Mouse (Mus musculus) neural tube, embryonic 11.5 days (tissue): Measurements from ENCODE around the gene Chrnd. TPM values are rescaled to one million over a fixed set of nuclear protein-coding genes. Genes with fewer than 3 reads are reported as not detected.

Source experiments
- ATAC-seq: fragments of 200-750 bp; cut with Nextera tagmentation; 2 replicates; pipeline ENCODE4 v1.8.0; 2017; ENCODE audit warnings: moderate number of reproducible peaks, mild to moderate bottlenecking, moderate TSS enrichment, moderate library complexity; ENCODE audit not compliant: insufficient read depth, low FRiP score, low TSS enrichment
- DNase-seq: peaks from one replicate; pipeline ENCODE4 v3.0.0-alpha.2; 2015; ENCODE audit warnings: low spot score
- H3K27ac ChIP-seq: fragments of 300-500 bp; sonication (generic); 2 replicates; pipeline ENCODE4 v1.5.1; 2014; ENCODE audit warnings: low read depth, mild to moderate bottlenecking, low read length
- H3K27me3 ChIP-seq: fragments of 300-500 bp; sonication (generic); 2 replicates; pipeline ENCODE4 v1.6.1; 2014; ENCODE audit warnings: mild to moderate bottlenecking, low read length, mixed read lengths; ENCODE audit not compliant: control insufficient read depth, insufficient read depth
- H3K36me3 ChIP-seq: fragments of 300-500 bp; sonication (generic); 2 replicates; pipeline ENCODE4 v1.6.1; 2014; ENCODE audit warnings: mild to moderate bottlenecking, low read length, moderate library complexity, mixed read lengths; ENCODE audit not compliant: control insufficient read depth, insufficient read depth
- H3K4me1 ChIP-seq: fragments of 300-500 bp; sonication (generic); 2 replicates; pipeline ENCODE4 v1.6.1; 2014; ENCODE audit warnings: low read length, mixed read lengths; ENCODE audit not compliant: control insufficient read depth, insufficient read depth
- H3K4me2 ChIP-seq: fragments of 300-500 bp; sonication (generic); 2 replicates; pipeline ENCODE4 v1.6.1; 2014; ENCODE audit warnings: low read depth, mild to moderate bottlenecking, moderate library complexity
- H3K4me3 ChIP-seq: fragments of 300-500 bp; sonication (generic); 2 replicates; pipeline ENCODE4 v1.5.1; 2014; ENCODE audit warnings: low read depth, low read length
- H3K9ac ChIP-seq: fragments of 300-500 bp; sonication (generic); 2 replicates; pipeline ENCODE4 v1.6.1; 2014; ENCODE audit warnings: mild to moderate bottlenecking, low read length
- H3K9me3 ChIP-seq: fragments of 300-500 bp; sonication (generic); 2 replicates; pipeline ENCODE4 v1.6.1; 2016; ENCODE audit warnings: low read length; ENCODE audit not compliant: control insufficient read depth
- WGBS: fragments of 180-500 bp; shearing (Covaris S2); extraction: QIAGEN DNeasy Blood & Tissue Kit; methylation state at CpG from one replicate; pipeline ENCODE4 v1.1.7; 2014; 5-methylcytosine and 5-hydroxymethylcytosine counted together
- polyA plus RNA-seq: library from polyadenylated mRNA; unstranded; fragments of >200 nt; fragmentation: Nextera tagmentation; extraction: Ambion mirVana; gene quantifications from 2 replicates; pipeline ENCODE4 v1.2.1, GENCODE M21; 2014

The Chrnd gene
- polyA plus RNA-seq, 1 experiment from 2014 or later, result 0.40 TPM

DNA sequence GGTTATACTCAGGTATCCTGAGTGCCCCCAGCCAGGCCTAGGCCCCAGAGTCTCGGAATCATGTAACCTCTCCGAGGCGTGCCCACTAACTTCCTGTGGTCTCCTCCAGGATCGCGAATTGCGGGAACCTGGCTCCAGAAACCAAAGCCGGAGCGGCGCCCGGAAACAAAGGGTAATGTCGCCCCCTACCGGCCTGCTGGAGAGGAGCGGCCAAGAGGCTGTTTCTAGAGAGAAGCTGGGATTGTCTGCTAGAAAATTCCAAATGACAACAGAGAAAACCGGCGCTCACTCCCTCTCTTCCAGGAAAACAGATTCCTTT is 3.4 kb upstream of the Chrnd start:
- H3K9ac ChIP-seq, result peak overlapping the region; percentile 49
- peaks cover 39% of the 10 kb centered on the region for H3K27me3 ChIP-seq
- H3K27ac ChIP-seq, result no peak overlapping the region
- WGBS, result under 1% methylated on average over 15 of the region's 15 CpGs
- H3K4me3 ChIP-seq, result peak overlapping the region; percentile 48
- peak overlapping the region; percentile 81 for H3K4me2 ChIP-seq
- ATAC-seq (peak; percentile 32; the same call in 1 of the 2 replicates), DNase-seq (peak; percentile 86)
- no peaks in the 10 kb centered on the region for H3K9me3 ChIP-seq
- no peaks in the 10 kb centered on the region for H3K4me1 ChIP-seq
- H3K36me3 ChIP-seq, result no peaks in the 10 kb centered on the region

- no peaks in the 10 kb centered on the region for H3K27me3 ChIP-seq
- WGBS, result 82% methylated on average over 9 of the region's 9 CpGs
- DNase-seq, result no peak
Observed at GRCm38 (mm10) chr1:87197296-87197695, 6.9 kb downstream of the Chrnd start.

GRCm38 (mm10) chr1:87198119-87199065 is 8.0 kb downstream of the Chrnd start:
- Histone ChIP-seq H3K9ac (no peak overlapping the region), H3K4me3 (no peak overlapping the region), H3K4me2 (no peak overlapping the region), H3K9me3 (no peaks in the 10 kb centered on the region), H3K36me3 (no peaks in the 10 kb centered on the region), H3K27me3 (no peaks in the 10 kb centered on the region), H3K27ac (no peak overlapping the region), H3K4me1 (no peaks in the 10 kb centered on the region)
- DNase-seq (no peak), ATAC-seq (no peak)
- WGBS, result 76% methylated on average over 12 of the region's 12 CpGs

More at GRCm38 (mm10) chr1:87197296-87197695, 6.9 kb downstream of the Chrnd start:
- Histone ChIP-seq H3K9ac (no peak overlapping the region), H3K27ac (no peak overlapping the region), H3K4me3 (no peak overlapping the region), H3K9me3 (no peaks in the 10 kb centered on the region), H3K4me1 (no peaks in the 10 kb centered on the region), H3K36me3 (no peaks in the 10 kb centered on the region), H3K4me2 (no peak overlapping the region)
- ATAC-seq, result no peak

DNA sequence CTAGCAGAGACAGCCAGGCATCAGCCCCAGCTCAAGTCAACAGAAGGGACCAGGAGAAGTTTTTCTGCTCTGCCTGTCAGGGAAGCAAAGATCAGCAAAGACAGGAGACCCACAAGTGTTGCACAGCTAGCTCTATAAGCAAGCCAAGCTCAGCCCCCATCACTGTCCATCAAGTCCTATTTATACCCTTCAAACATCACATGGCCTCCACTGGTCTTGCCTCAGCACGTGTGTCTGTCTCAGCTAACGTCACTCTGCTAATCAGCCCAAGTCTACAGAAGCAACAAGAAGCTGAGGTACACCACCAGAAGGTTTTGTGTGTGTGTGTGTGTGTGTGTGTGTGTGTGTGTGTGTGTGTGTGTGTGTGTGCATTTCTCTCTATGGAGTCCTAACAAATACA is 10.4 kb downstream of the Chrnd start:
- ATAC-seq (no peak), DNase-seq (no peak)
- Histone ChIP-seq H3K27me3 (peaks cover 2% of the 10 kb centered on the region; the same call in 1 of the 2 replicates), H3K9ac (no peak overlapping the region), H3K36me3 (no peaks in the 10 kb centered on the region), H3K4me3 (no peak overlapping the region), H3K4me1 (no peaks in the 10 kb centered on the region), H3K27ac (no peak overlapping the region), H3K4me2 (no peak overlapping the region), H3K9me3 (no peaks in the 10 kb centered on the region)
- WGBS, result 76% methylated on average over 2 of the region's 2 CpGs

DNA sequence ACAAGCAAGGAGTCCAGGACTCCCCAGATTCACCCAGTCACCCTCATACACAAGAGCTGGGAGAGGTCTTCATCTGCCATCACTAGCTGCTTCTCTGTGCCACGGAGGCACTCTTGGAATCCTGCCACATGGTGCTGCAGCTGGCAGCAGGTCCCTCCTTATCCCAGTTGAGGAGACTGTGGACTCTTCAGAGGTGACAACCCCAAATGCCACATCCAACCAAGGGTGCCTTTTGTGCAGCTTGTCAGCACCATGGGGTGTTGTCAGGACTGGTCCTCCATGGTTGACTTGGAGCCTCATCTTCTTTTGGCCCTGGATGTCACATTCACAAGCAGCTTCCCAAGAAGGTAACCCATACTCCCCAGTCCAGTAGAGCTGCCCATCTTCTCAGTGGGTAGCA is 11.4 kb downstream of the Chrnd start:
- Histone ChIP-seq H3K27ac (no peak overlapping the region), H3K27me3 (peaks cover 6% of the 10 kb centered on the region; the same call in 1 of the 2 replicates), H3K4me2 (no peak overlapping the region), H3K4me3 (no peak overlapping the region), H3K9me3 (no peaks in the 10 kb centered on the region), H3K36me3 (no peaks in the 10 kb centered on the region), H3K9ac (no peak overlapping the region), H3K4me1 (no peaks in the 10 kb centered on the region)
- ATAC-seq, result no peak
- WGBS, result 52% methylated on average over 1 of the region's 1 CpGs
- DNase-seq, result no peak

- Histone ChIP-seq H3K4me3 (no peak overlapping the region), H3K9ac (no peak overlapping the region), H3K27ac (no peak overlapping the region), H3K27me3 (peaks cover 9% of the 10 kb centered on the region; the same call in 1 of the 2 replicates), H3K36me3 (no peaks in the 10 kb centered on the region), H3K9me3 (no peaks in the 10 kb centered on the region), H3K4me2 (no peak overlapping the region), H3K4me1 (no peaks in the 10 kb centered on the region)
- no peak for ATAC-seq
- DNase-seq, result no peak
- 84% methylated on average over 5 of the region's 5 CpGs for WGBS
Observed at GRCm38 (mm10) chr1:87203779-87204178, 13.4 kb downstream of the Chrnd start.

- Histone ChIP-seq H3K4me1 (no peaks in the 10 kb centered on the region), H3K27ac (no peak within 1 kb of the TSS), H3K4me2 (no peak within 1 kb of the TSS), H3K36me3 (no peaks in the 10 kb centered on the region), H3K4me3 (no peak within 1 kb of the TSS), H3K9ac (no peak within 1 kb of the TSS), H3K27me3 (peaks cover 9% of the 10 kb centered on the region; the same call in 1 of the 2 replicates), H3K9me3 (no peaks in the 10 kb centered on the region)
- DNase-seq, result no peak
- 90% methylated on average over 7 of the region's 7 CpGs for WGBS
- no peak for ATAC-seq
Observed at GRCm38 (mm10) chr1:87204465-87204864, 14.1 kb downstream of the Chrnd start, which contains the start of gene Chrng. Gene Chrng (plus strand): TSS chr1:87204657.

DNA sequence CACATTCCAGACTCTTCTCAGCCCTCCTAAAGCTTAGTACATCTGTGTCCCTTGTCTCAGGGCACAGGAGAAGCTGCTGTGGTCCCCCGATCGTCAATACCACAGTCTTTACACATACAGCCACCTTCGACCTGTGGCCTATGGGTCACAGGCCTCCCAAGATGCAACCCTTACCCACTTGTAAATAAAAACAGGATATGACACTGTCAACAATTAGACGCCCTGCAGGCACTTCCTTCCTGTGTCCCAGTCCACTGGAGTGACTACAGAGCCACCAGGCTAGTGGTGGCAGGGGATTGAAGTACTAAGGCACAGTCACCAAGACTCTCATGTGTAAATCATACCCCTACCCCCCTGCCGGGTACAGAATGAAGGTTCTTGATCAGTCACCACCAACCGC is 14.6 kb downstream of the Chrnd start:
- no peaks in the 10 kb centered on the region for H3K9me3 ChIP-seq
- peaks cover 9% of the 10 kb centered on the region; the same call in 1 of the 2 replicates for H3K27me3 ChIP-seq
- H3K36me3 ChIP-seq, result no peaks in the 10 kb centered on the region
- 62% methylated on average over 6 of the region's 6 CpGs for WGBS
- no peak overlapping the region for H3K4me3 ChIP-seq
- H3K4me1 ChIP-seq, result no peaks in the 10 kb centered on the region
- H3K9ac ChIP-seq, result no peak overlapping the region
- ATAC-seq (no peak), DNase-seq (no peak)
- no peak overlapping the region for H3K27ac ChIP-seq
- H3K4me2 ChIP-seq, result no peak overlapping the region

DNA sequence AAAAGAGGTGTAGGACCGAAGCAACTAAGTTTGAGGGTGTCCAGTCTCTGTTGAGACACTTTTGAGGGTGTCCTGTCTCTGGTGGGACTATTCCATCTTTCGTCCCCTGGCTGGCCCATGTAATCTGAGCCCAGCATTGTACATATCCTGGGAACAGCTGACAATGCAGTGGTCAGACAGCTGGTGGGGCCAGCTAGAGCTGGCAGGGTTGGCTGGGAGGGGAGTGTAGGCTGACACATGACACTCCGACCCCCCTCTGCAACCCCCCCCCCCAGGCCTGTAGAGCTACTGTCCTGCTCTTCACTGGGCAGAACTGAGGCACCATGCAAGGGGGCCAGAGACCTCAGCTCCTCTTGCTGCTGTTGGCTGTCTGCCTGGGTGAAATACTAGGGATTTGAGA is 15.1 kb downstream of the Chrnd start:
- DNase-seq, result no peak
- WGBS, result 46% methylated on average over 3 of the region's 3 CpGs

More for the DNA sequence above, 15.1 kb downstream of the Chrnd start:
- no peaks in the 10 kb centered on the region for H3K36me3 ChIP-seq
- H3K27ac ChIP-seq, result no peak overlapping the region
- peaks cover 9% of the 10 kb centered on the region; the same call in 1 of the 2 replicates for H3K27me3 ChIP-seq
- H3K9ac ChIP-seq, result no peak overlapping the region
- H3K4me2 ChIP-seq, result no peak overlapping the region
- ATAC-seq, result no peak
- no peaks in the 10 kb centered on the region for H3K9me3 ChIP-seq
- no peak overlapping the region for H3K4me3 ChIP-seq
- H3K4me1 ChIP-seq, result no peaks in the 10 kb centered on the region
